Mouse (Mus musculus): Measurements from ENCODE around the gene Ikzf4. TPM values are rescaled to one million over a fixed set of nuclear protein-coding genes. Genes with fewer than 3 reads are reported as not detected.
"Not testable (repeated sequence)": the region's sequence is repeated elsewhere in the genome, so short reads cannot be mapped to it uniquely, and the experiment has no call there.

Gene Ikzf4
- polyA plus RNA-seq, 1 experiment from 2014 or later, result 3.0 TPM

DNA sequence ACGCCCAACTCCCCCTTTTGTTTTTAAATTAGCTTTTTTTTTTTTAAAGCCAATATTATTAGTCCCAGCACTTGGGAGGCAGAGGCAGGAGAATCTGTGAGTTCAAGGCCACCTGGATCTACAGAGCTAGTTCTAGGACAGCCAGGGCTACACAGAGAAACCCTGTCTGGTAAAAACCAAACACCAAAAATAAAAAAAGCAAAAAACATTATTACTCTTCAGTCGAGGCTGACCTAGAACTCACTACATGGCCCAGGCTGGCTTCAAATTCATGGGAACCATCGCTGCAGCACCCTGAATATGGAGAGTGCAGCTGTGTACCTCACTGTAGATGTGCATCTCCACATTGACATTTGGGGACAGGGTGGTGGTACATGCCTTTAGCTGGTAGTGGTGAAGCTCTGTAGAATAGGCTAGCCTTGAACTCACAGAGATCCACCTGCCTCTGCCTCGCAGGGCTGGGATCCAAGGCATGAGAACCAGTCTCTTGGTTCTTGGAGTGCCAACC is 22.6 kb downstream of the Ikzf4 start:
- ATAC-seq (ENCODE audit: insufficient number of reproducible peaks, low FRiP score); H3K9ac ChIP-seq; H3K4me2 ChIP-seq; H3K9me3 ChIP-seq (replicated peaks); H3K27me3 ChIP-seq (replicated peaks); H3K27ac ChIP-seq (ENCODE audit: poor library complexity, severe bottlenecking); H3K4me3 ChIP-seq; H3K4me1 ChIP-seq (replicated peaks): not testable (repeated sequence)
- H3K36me3 ChIP-seq, result peaks cover 29% of the 10 kb centered on the region
- WGBS, result 72% methylated on average over 4 of the region's 4 CpGs

DNA sequence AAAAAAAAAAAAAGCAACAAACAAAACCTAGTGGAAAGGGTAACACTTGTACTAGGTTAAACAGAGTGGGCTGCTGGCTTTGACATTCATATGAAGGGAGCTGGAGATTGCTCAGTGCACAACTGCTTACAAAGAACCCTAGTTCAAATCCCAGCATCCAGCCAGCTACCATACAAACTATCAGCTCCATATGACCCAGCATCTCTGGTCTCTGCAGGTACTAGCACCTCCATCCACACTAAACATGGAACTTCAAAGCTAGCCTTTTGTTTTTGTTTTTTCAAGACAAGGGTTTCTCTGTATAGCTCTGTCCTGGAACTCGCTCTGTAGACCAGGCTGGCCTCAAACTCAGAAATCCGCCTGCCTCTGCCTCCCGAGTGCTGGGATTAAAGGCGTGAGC is 23.1 kb downstream of the Ikzf4 start:
- WGBS, result 78% methylated on average over 4 of the region's 4 CpGs
- Histone ChIP-seq H3K9me3 (replicated peaks) (no peaks in the 10 kb centered on the region), H3K36me3 (peaks cover 29% of the 10 kb centered on the region)

DNA sequence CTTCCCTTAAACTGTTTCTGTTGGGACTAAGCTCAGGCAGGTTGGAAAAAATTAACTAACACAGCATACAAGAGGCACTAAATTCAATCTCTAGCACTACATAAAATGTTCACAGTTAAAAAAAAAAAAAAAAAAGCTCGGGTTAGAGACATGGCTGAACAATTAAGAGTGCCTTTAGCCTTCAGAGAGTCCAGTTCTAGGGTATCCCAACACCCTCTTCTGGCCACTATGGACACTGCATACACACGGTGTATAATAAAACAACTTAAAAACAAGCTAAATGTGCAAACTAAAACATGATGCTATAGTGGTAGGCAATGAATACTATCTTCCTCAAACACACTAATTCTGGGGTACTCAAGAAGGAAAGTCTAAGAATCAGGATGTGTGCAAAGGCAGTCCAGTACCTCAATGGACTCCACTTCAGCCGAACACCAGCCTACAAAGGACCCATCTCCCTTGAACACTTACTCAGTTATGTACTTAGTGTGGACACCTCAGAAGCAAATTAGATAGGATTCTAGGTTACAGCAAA is 23.7 kb downstream of the Ikzf4 start:
- WGBS, result 77% methylated on average over 3 of the region's 3 CpGs

More for the DNA sequence above, 23.1 kb downstream of the Ikzf4 start:
- Histone ChIP-seq H3K4me2 (no peak overlapping the region), H3K9ac (no peak overlapping the region), H3K27ac (ENCODE audit: poor library complexity, severe bottlenecking) (no peak overlapping the region), H3K4me1 (replicated peaks) (peaks cover 8% of the 10 kb centered on the region), H3K27me3 (replicated peaks) (no peaks in the 10 kb centered on the region), H3K4me3 (no peak overlapping the region)
- ATAC-seq (ENCODE audit: insufficient number of reproducible peaks, low FRiP score), result no peak

DNA sequence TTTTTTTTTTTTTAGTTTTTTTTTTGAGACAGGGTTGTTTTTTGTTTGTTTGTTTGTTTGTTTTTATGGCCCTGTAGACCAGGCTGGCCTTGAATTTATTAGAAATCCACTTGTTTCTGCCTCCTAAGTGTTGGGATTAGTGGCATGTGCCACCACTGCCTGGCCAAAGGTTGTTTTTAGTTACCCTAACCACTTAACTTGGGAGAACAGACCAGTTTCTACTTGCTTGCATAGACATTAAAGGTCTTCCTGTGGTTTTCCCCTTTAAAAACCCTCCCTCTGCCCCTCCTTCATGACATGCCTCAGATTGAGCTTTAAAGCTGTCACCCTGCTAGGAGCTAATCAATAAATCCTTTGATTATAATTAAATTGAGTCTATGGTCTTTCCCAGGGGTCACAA is 25.6 kb downstream of the Ikzf4 start:
- Histone ChIP-seq H3K4me2 (no peak overlapping the region), H3K9me3 (replicated peaks) (no peaks in the 10 kb centered on the region), H3K27ac (ENCODE audit: poor library complexity, severe bottlenecking) (no peak overlapping the region), H3K9ac (no peak overlapping the region), H3K4me1 (replicated peaks) (peaks cover 4% of the 10 kb centered on the region), H3K36me3 (peaks cover 26% of the 10 kb centered on the region), H3K4me3 (no peak overlapping the region), H3K27me3 (replicated peaks) (no peaks in the 10 kb centered on the region)
- no peak for ATAC-seq (ENCODE audit: insufficient number of reproducible peaks, low FRiP score)

More for the DNA sequence above, 23.7 kb downstream of the Ikzf4 start:
- Histone ChIP-seq H3K9me3 (replicated peaks) (no peaks in the 10 kb centered on the region), H3K27me3 (replicated peaks) (no peaks in the 10 kb centered on the region), H3K4me1 (replicated peaks) (peaks cover 8% of the 10 kb centered on the region), H3K4me2 (no peak overlapping the region), H3K9ac (no peak overlapping the region), H3K27ac (ENCODE audit: poor library complexity, severe bottlenecking) (no peak overlapping the region), H3K36me3 (peaks cover 29% of the 10 kb centered on the region), H3K4me3 (no peak overlapping the region)
- no peak for ATAC-seq (ENCODE audit: insufficient number of reproducible peaks, low FRiP score)

DNA sequence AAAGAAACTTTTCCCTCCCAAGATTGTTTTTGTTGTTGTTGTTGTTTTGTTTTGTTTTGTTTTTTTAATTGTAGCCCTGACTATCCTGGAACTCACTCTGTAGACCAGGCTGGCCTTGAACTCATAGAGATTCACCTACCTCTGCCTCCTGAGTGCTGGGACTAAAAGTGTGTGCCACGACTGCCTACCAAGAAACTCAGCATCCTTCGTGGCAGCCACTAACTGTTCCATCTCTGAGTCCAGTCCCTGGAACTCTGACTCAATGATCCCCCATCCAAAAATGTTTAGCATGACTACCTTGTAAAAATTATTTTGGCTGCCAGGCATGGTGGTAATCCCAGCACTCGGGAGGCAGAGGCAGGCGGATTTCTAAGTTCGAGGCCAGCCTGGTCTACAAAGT is 26.6 kb downstream of the Ikzf4 start:
- not testable (repeated sequence) for H3K27me3 ChIP-seq (replicated peaks); H3K27ac ChIP-seq (ENCODE audit: poor library complexity, severe bottlenecking); H3K4me3 ChIP-seq; H3K9ac ChIP-seq; ATAC-seq (ENCODE audit: insufficient number of reproducible peaks, low FRiP score); H3K4me1 ChIP-seq (replicated peaks); H3K4me2 ChIP-seq; H3K9me3 ChIP-seq (replicated peaks)
- peaks cover 16% of the 10 kb centered on the region for H3K36me3 ChIP-seq
- 78% methylated on average over 5 of the region's 5 CpGs for WGBS

DNA sequence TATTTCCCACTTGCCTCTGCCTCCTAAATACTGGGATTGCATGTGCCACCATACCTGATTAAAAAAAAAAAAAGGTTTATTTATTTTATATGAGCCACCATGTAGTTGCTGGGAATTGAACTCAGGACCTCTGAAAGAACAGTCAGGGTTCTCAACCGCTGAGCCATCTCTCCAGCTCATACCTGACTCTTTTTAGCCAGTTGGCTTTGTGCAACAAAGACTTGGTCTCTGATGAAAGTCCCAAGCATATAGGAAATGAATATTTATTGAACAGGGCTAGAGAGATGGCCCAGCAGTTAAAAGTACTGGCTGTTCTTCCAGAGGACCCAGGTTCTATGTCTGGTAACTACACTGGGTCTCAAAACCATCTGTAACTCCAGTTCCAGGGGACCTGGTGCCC is 27.2 kb downstream of the Ikzf4 start:
- H3K27ac ChIP-seq (ENCODE audit: poor library complexity, severe bottlenecking), result no peak overlapping the region
- peaks cover 10% of the 10 kb centered on the region for H3K36me3 ChIP-seq
- no peak overlapping the region for H3K9ac ChIP-seq
- no peak overlapping the region for H3K4me3 ChIP-seq
- H3K9me3 ChIP-seq (replicated peaks), result no peaks in the 10 kb centered on the region
- WGBS, result 76% methylated on average over 1 of the region's 1 CpGs
- ATAC-seq (ENCODE audit: insufficient number of reproducible peaks, low FRiP score), result no peak
- no peak overlapping the region for H3K4me2 ChIP-seq
- H3K27me3 ChIP-seq (replicated peaks), result no peaks in the 10 kb centered on the region
- no peaks in the 10 kb centered on the region for H3K4me1 ChIP-seq (replicated peaks)

DNA sequence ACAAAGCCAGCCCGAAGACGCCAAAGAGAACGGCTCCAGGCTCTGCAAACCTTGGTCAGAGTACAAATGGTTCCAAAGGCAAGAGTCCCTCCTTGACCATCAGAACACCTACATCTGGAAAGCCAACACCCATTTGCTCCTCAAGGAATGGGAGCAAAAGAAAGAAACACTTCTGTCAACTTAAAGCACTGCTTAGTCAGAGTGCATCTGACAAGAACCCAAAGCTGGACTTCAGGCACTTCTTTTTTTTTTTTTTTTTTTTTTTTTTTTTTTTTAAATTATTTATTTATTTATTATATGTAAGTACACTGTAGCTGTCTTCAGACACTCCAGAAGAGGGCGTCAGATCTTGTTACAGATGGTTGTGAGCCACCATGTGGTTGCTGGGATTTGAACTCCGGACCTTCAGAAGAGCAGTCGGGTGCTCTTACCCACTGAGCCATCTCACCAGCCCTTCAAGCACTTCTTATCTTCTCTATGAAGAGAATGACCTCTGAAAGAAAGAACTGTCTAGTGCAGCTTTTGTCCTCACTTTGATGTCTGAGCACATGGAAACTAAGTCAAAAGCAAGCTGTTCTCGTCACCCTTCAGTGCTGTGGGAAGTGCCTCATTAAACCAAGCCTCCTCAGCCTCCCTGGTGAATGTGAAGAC is 29.9 kb downstream of the Ikzf4 start:
- not testable (repeated sequence) for ATAC-seq (ENCODE audit: insufficient number of reproducible peaks, low FRiP score); H3K9ac ChIP-seq; H3K4me2 ChIP-seq; H3K27me3 ChIP-seq (replicated peaks); H3K4me3 ChIP-seq; H3K9me3 ChIP-seq (replicated peaks); H3K27ac ChIP-seq (ENCODE audit: poor library complexity, severe bottlenecking); H3K36me3 ChIP-seq; H3K4me1 ChIP-seq (replicated peaks)
- 80% methylated on average over 7 of the region's 7 CpGs for WGBS

DNA sequence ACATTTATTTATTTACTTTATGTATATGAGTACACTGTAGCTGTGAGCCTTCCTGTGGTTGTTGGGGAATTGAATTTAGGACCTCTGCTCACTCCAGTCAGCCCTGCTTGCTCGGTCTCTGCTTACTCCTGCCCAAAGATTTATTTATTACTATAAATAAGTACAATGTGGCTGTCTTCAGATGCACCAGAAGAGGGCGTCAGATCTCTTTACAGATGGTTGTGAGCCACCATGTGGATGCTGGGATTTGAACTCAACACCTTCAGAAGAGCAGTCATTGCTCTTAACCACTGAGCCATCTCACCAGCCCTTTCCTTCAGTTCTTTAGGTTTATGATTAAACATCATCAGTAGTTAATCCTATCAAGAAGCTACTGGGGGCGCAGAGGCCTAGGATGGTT is 30.9 kb downstream of the Ikzf4 start:
- Histone ChIP-seq H3K36me3 (no peaks in the 10 kb centered on the region), H3K27me3 (replicated peaks) (no peaks in the 10 kb centered on the region), H3K9ac (no peak overlapping the region), H3K4me3 (no peak overlapping the region), H3K4me1 (replicated peaks) (0 out of 2 replicates have a peak, but pooled peaks cover 6% of the 10 kb centered on the region), H3K27ac (ENCODE audit: poor library complexity, severe bottlenecking) (no peak overlapping the region), H3K4me2 (no peak overlapping the region), H3K9me3 (replicated peaks) (no peaks in the 10 kb centered on the region)
- no peak for ATAC-seq (ENCODE audit: insufficient number of reproducible peaks, low FRiP score)
- WGBS, result 60% methylated on average over 3 of the region's 3 CpGs

DNA sequence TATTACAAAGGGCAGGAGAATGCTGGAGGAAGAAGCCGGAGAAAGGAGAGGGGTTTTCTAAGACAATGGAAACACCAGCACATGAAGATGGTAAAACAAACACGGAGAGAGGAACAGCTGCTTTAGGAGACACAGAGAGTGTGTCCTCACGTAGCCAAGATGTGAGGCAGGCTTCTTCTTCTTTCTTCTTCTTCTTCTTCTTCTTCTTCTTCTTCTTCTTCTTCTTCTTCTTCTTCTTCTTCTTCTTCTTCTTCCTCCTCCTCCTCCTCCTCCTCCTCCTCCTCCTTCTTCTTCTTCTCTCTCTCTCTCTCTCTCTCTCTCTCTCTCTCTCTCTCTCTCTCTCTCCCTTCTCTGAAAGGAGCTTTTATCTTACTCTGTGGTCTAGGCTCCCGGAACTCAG is 32.0 kb downstream of the Ikzf4 start:
- not testable (repeated sequence) for H3K4me3 ChIP-seq; H3K27me3 ChIP-seq (replicated peaks); H3K9me3 ChIP-seq (replicated peaks); ATAC-seq (ENCODE audit: insufficient number of reproducible peaks, low FRiP score); H3K27ac ChIP-seq (ENCODE audit: poor library complexity, severe bottlenecking); H3K4me1 ChIP-seq (replicated peaks); H3K36me3 ChIP-seq; H3K9ac ChIP-seq; H3K4me2 ChIP-seq
- 52% methylated on average over 4 of the region's 4 CpGs for WGBS

DNA sequence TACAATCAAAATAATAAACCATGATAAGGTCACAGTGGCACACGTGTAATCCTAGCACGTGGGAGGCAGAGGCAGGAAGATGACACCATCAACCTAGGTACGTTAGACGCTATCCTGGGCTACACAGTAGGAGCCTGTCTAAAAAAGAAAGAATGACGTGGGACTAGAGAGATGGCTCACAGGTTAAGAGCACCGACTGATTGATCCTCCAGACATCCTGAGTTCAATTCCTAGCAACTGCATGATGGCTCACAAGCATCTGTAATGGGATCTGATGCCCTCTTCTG is 32.7 kb downstream of the Ikzf4 start:
- WGBS, result 40% methylated on average over 6 of the region's 6 CpGs

DNA sequence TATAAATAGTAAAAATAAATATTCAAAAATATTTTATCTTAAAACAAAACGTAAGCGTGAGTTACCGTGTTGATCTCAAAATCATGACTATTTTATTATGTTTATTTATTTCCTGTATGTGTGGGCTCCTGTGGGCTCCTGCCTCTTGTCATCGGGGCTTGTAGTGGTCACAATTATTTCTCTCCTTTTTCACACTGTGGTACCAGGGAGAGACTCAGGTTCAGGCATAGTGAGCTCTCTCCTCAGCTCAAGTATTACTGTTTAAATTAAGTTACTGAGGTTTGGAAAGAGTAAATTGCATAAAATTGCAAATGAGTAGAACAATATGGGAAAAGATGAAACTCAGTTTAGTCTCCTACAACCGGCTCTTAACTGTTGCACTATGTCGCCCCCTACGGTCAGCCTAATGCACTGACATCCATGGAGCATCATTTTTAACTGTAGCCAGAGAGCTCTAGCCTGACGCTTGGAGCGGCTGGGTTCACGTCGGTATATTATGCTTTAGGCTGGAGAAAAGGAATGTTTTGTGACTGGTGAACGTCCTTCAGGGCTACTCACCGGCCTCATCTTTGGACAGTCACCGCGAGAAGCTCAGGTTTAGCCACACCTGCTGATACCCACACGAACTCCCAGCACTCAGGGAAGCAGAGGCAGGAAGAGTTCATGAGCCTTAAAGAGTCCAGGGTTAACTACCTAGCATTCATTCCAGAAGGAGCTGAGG is 33.2 kb downstream of the Ikzf4 start:
- Histone ChIP-seq H3K27ac (ENCODE audit: poor library complexity, severe bottlenecking) (no peak overlapping the region), H3K4me2 (no peak overlapping the region; the same call in 1 of the 2 replicates), H3K9me3 (replicated peaks) (no peaks in the 10 kb centered on the region), H3K9ac (no peak overlapping the region), H3K36me3 (no peaks in the 10 kb centered on the region), H3K4me3 (no peak overlapping the region), H3K27me3 (replicated peaks) (no peaks in the 10 kb centered on the region), H3K4me1 (replicated peaks) (0 out of 2 replicates have a peak, but pooled peaks cover 6% of the 10 kb centered on the region)
- 14% methylated on average over 16 of the region's 16 CpGs for WGBS
- ATAC-seq (ENCODE audit: insufficient number of reproducible peaks, low FRiP score), result 0 out of 2 replicates have a peak, but pooled peaks have one; percentile 25

More for the DNA sequence above, 32.7 kb downstream of the Ikzf4 start:
- Histone ChIP-seq H3K36me3 (no peaks in the 10 kb centered on the region), H3K4me1 (replicated peaks) (0 out of 2 replicates have a peak, but pooled peaks cover 6% of the 10 kb centered on the region), H3K4me3 (no peak overlapping the region), H3K9ac (no peak overlapping the region), H3K27ac (ENCODE audit: poor library complexity, severe bottlenecking) (no peak overlapping the region), H3K27me3 (replicated peaks) (no peaks in the 10 kb centered on the region), H3K4me2 (no peak overlapping the region), H3K9me3 (replicated peaks) (no peaks in the 10 kb centered on the region)
- ATAC-seq (ENCODE audit: insufficient number of reproducible peaks, low FRiP score), result no peak

Data from heart, embryonic 12.5 days (tissue).